Mouse (Mus musculus) liver, adult 2 months (tissue): ENCODE data around the gene Cntn5.

Experiments
- CTCF ChIP-seq: fragments of 200-500 bp; IDR thresholded peaks from 2 replicates; pipeline ENCODE4 v1.5.1; 2011; ENCODE audit warnings: low read depth, low read length, control low read depth
- POLR2A ChIP-seq: fragments of 200-500 bp; IDR thresholded peaks from 2 replicates; pipeline ENCODE4 v1.6.1; 2011; ENCODE audit warnings: low read length, control low read depth; ENCODE audit not compliant: insufficient read depth; ENCODE audit errors: extremely low read depth

GRCm38 (mm10) chr9:9817477-9817876 lies 1087.1 kb downstream of the Cntn5 start:
- TF ChIP-seq CTCF (no peak), POLR2A (no peak)
